8 mouse cellular contexts compared by ENCODE assay signal in the genomic region with DNA sequence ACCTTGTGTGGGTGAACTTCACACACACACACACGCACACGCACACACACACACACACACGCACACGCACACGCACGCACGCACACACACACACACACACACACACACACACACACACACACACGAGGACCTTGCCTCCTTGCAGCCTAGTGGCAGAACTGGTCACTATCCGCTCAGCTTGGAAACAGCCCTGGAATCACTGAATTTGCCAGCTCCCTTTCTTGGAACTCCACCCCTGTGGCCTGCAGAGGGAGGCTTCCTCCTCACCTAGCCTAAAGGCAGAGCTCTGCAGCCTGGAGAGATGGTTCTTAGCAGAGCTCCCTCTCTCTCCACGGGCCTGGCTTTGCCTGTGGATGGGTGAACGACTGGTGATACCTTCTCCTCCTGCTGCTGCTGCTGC. TPM values are rescaled to one million over a fixed set of nuclear protein-coding genes. Genes with fewer than 3 reads are reported as not detected.
DNase-seq lines count a peak whose midpoint lies in the region; ATAC-seq and TF ChIP-seq lines count a peak whose summit lies in the region.

No protein-coding gene starts in this region.

- 0 out of 2 replicates have a peak overlapping the region, but pooled peaks have one; percentile 58 for H3K4me3 ChIP-seq in kidney, postnatal 0 days (replicated peaks; ENCODE audit: low read depth, low read length)
- no peak overlapping the region for H3K4me3 ChIP-seq in kidney, adult 2 months (ENCODE audit: insufficient read depth, low read depth, low read length)
- peak overlapping the region; percentile 80 for H3K4me3 ChIP-seq in hindbrain, embryonic 10.5 days
- peak overlapping the region; percentile 86 for H3K4me3 ChIP-seq in midbrain, embryonic 16.5 days (ENCODE audit: low read depth, low read length)

- H3K27me3 ChIP-seq in kidney, postnatal 0 days (ENCODE audit: insufficient read depth, low read length) = no peaks in the 10 kb centered on the region
- H3K27me3 ChIP-seq in kidney, adult 2 months (replicated peaks; ENCODE audit: control insufficient read depth, insufficient read depth, low read length) = no peaks in the 10 kb centered on the region
- H3K27me3 ChIP-seq in hindbrain, embryonic 10.5 days (ENCODE audit: insufficient read depth, poor library complexity, severe bottlenecking) = peaks cover 47% of the 10 kb centered on the region
- H3K27me3 ChIP-seq in midbrain, embryonic 16.5 days (ENCODE audit: control insufficient read depth, insufficient read depth, low read depth, low read length) = no peaks in the 10 kb centered on the region; the same call in 1 of the 2 replicates

- H3K9ac ChIP-seq in kidney, postnatal 0 days (ENCODE audit: low read depth, low read length) = no peak overlapping the region
- peak overlapping the region; percentile 86 for H3K9ac ChIP-seq in midbrain, embryonic 16.5 days (ENCODE audit: low read depth, low read length)

- peaks cover 11% of the 10 kb centered on the region for H3K4me1 ChIP-seq in kidney, postnatal 0 days (replicated peaks; ENCODE audit: insufficient read depth, low read length)
- H3K4me1 ChIP-seq in kidney, adult 2 months (ENCODE audit: control insufficient read depth, insufficient read depth, low read length) = peaks cover 7% of the 10 kb centered on the region
- H3K4me1 ChIP-seq in hindbrain, embryonic 10.5 days (replicated peaks) = peaks cover 38% of the 10 kb centered on the region
- peaks cover 26% of the 10 kb centered on the region for H3K4me1 ChIP-seq in midbrain, embryonic 16.5 days (ENCODE audit: control insufficient read depth, insufficient read depth, low read length)

- TF ChIP-seq POLR2A in kidney, adult 2 months (IDR thresholded peaks at IDR 0.05; ENCODE audit: low read depth, low read length) = no peak

- H3K27ac ChIP-seq in kidney, postnatal 0 days = no peak overlapping the region
- H3K27ac ChIP-seq in kidney, adult 2 months (ENCODE audit: insufficient read depth, low read depth, low read length) = no peak overlapping the region
- H3K27ac ChIP-seq in hindbrain, embryonic 10.5 days = peak overlapping the region; percentile 89; the same call in 1 of the 2 replicates
- H3K27ac ChIP-seq in midbrain, embryonic 16.5 days (ENCODE audit: low read length) = no peak overlapping the region

- WGBS in kidney, postnatal 0 days = 21% methylated on average over 11 of the region's 11 CpGs
- 29% methylated on average over 9 of the region's 11 CpGs for WGBS in kidney, adult 2 months
- WGBS in hindbrain, embryonic 10.5 days = 7% methylated on average over 7 of the region's 11 CpGs
- WGBS in midbrain, embryonic 16.5 days = 13% methylated on average over 6 of the region's 11 CpGs

- TF ChIP-seq CTCF in kidney, postnatal 0 days (IDR thresholded peaks at IDR 0.05; ENCODE audit: low read depth) = no peak
- no peak for TF ChIP-seq CTCF in kidney, adult 2 months (conservative IDR thresholded peaks at IDR 0.05; ENCODE audit: insufficient read depth, insufficient read length, low read depth, low read length)

- no peaks in the 10 kb centered on the region for H3K9me3 ChIP-seq in kidney, postnatal 0 days (replicated peaks; ENCODE audit: low read length)
- H3K9me3 ChIP-seq in hindbrain, embryonic 10.5 days = peaks cover 4% of the 10 kb centered on the region
- no peaks in the 10 kb centered on the region; the same call in 1 of the 2 replicates for H3K9me3 ChIP-seq in midbrain, embryonic 16.5 days (replicated peaks; ENCODE audit: control insufficient read depth, low read length, poor library complexity, severe bottlenecking)

- H3K36me3 ChIP-seq in kidney, postnatal 0 days (ENCODE audit: insufficient read depth, low read length) = no peaks in the 10 kb centered on the region
- H3K36me3 ChIP-seq in kidney, adult 2 months (ENCODE audit: control insufficient read depth, insufficient read depth, low read length) = no peaks in the 10 kb centered on the region
- peaks cover 10% of the 10 kb centered on the region; the same call in 1 of the 2 replicates for H3K36me3 ChIP-seq in hindbrain, embryonic 10.5 days
- no peaks in the 10 kb centered on the region; the same call in 1 of the 2 replicates for H3K36me3 ChIP-seq in midbrain, embryonic 16.5 days (ENCODE audit: control insufficient read depth, insufficient read depth, low read length)

- peak overlapping the region; percentile 82 for H3K4me2 ChIP-seq in kidney, postnatal 0 days (ENCODE audit: low read length)
- H3K4me2 ChIP-seq in midbrain, embryonic 16.5 days (ENCODE audit: low read length) = peak overlapping the region; percentile 96

- no peak for ATAC-seq in kidney, postnatal 0 days (replicated peaks; ENCODE audit: low FRiP score, low read depth)
- no peak for ATAC-seq in midbrain, embryonic 16.5 days

- peak; percentile 37 for DNase-seq in kidney, postnatal 0 days (ENCODE audit: low spot score)
- no peak for DNase-seq in kidney, adult 2 months
- peak; percentile 68 to 71 for DNase-seq in cerebellum, postnatal 10 days
- DNase-seq in hindbrain, embryonic 10.5 days (ENCODE audit: low spot score) = peak; percentile 46
- DNase-seq in spleen, adult 12 weeks (ENCODE audit: low spot score) = no peak
- DNase-seq in gastrocnemius, adult 18-20 months (ENCODE audit: low spot score) = no peak
- no peak for DNase-seq in kidney, adult 18-20 months

RNA-seq across cellular contexts. Expression of a gene that starts 1.7 kb away (rescaled TPM):
- polyA plus RNA-seq in kidney, postnatal 0 days (2015; fragmentation: Nextera tagmentation; extraction: Ambion mirVana) = 10.7 and 11.5 TPM in 2 replicates
- 1.2 and 1.5 TPM in 2 replicates for polyA plus RNA-seq in kidney, adult 2 months (2012; rRNA removed)
- 7.0 and 8.7 TPM in 2 replicates for polyA plus RNA-seq in hindbrain, embryonic 10.5 days (2016; fragmentation: Nextera tagmentation; extraction: Ambion mirVana)
- polyA plus RNA-seq in midbrain, embryonic 16.5 days (2015; fragmentation: Nextera tagmentation; extraction: Ambion mirVana) = 60.1 and 63.4 TPM in 2 replicates
- total RNA-seq in gastrocnemius, adult 18-20 months (2021) = 10 to 100 TPM; 11.5 to 16.7 TPM

Comparison
In these comparisons a context has a peak if more than half of its experiments do, and no peak if none do; other contexts are left out.
1. DNase-seq: peak in kidney, postnatal 0 days (single experiment), cerebellum, postnatal 10 days (2 of 2) and hindbrain, embryonic 10.5 days (single experiment); none in kidney, adult 2 months (single experiment), spleen, adult 12 weeks (single experiment), gastrocnemius, adult 18-20 months (single experiment) and kidney, adult 18-20 months (single experiment).